22 mouse cellular contexts compared by ENCODE assay signal in the genomic region with DNA sequence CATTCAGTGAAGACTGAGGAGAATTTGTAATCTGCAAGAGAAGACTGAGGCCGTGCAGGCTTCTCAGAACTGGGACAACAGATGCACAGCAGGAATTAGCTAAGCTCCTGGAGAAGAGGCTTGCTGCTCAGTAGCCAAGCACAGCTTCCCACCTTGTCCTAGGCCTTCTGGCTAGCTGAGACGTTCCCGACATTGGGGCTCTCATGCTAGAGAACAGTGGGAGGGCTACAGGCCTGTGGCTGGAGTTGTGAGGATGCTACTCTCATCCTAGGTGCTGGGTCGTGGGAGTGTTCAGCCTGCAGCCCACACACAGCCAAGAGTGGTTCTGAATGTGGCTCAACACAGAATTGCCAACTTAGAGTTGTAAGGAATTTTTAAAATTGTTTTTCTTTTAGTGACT.
DNase-seq lines count a peak whose midpoint lies in the region; ATAC-seq lines count a peak whose summit lies in the region.
"Had no signal": no experiment of that assay in that cellular context is flagged by ENCODE, and none has a peak within 500 bp of the region (broad histone marks: within the 10 kb centered on the region; RNA-seq: fewer than 3 reads in every experiment).

No protein-coding gene starts in this region.

- ATAC-seq in monocyte, adult 5-6 weeks (replicated peaks; ENCODE audit: insufficient number of reproducible peaks, low FRiP score, low TSS enrichment, poor library complexity, severe bottlenecking): no peak
- ATAC-seq: CD4-positive, CD25-positive, alpha-beta regulatory T cell, adult 4 months; forebrain, embryonic 14.5 days; midbrain, embryonic 16.5 days had no signal

- DNase-seq in frontal cortex, adult 2 months (ENCODE audit: extremely low spot score in 1 of 2, low spot score in 1 of 2): peak; percentile 53 to 60
- DNase-seq in frontal cortex, postnatal 25 days (ENCODE audit: low spot score in 2 of 2): no peak
- DNase-seq in left cerebral cortex, adult 18-20 months (ENCODE audit: low spot score in 2 of 2): peak; percentile 54 to 71
- no peak for DNase-seq in left cerebral cortex, adult 11 months (ENCODE audit: low spot score)
- DNase-seq in right cerebral cortex, postnatal 25 days: peak; percentile 39
- no peak for DNase-seq in right cerebral cortex, postnatal 10 days (ENCODE audit: low spot score in 2 of 2)
- DNase-seq: adrenal gland, postnatal 14 days; cerebellum, adult 11-12 months; cerebellum, postnatal 14 days; embryo, embryonic 11 days; gastrocnemius, postnatal 25 days; heart, adult 18-20 months; heart, postnatal 36 days; kidney, adult 18-20 months; kidney, postnatal 36 days; layer of hippocampus, postnatal 36 days; lung, postnatal 36 days; thymus, postnatal 14 days had no signal

Comparison
In these comparisons a context has a peak if more than half of its experiments do, and no peak if none do; other contexts are left out.
1. DNase-seq: peak in frontal cortex, adult 2 months (2 of 2), left cerebral cortex, adult 18-20 months (2 of 2) and right cerebral cortex, postnatal 25 days (single experiment); none in frontal cortex, postnatal 25 days (0 of 2), left cerebral cortex, adult 11 months (single experiment) and right cerebral cortex, postnatal 10 days (0 of 2).